Mouse (Mus musculus) CH12.LX (cell line): ENCODE data around the gene Kif13a. TPM values are rescaled to one million over a fixed set of nuclear protein-coding genes. Genes with fewer than 3 reads are reported as not detected.

ENCODE experiments used
- DNase-seq: peaks from one replicate; pipeline ENCODE4 v3.0.0-alpha.2; 2013; ENCODE audit errors: extremely low read depth
- H3K27ac ChIP-seq: 2 replicates; pipeline ENCODE4 v1.5.1; 2012; ENCODE audit warnings: low read depth, mild to moderate bottlenecking, control low read depth, moderate library complexity; ENCODE audit not compliant: insufficient read depth
- H3K27me3 ChIP-seq: replicated peaks from 2 replicates; pipeline ENCODE3; 2012; ENCODE audit warnings: inconsistent platforms
- H3K36me3 ChIP-seq, 2 experiments: replicated peaks in 1 of 2; 2 replicates each; pipeline versions ENCODE3 to v1.6.1; 2012; ENCODE audit warnings: inconsistent platforms in 1 of 2, low read length in 1 of 2, mild to moderate bottlenecking in 1 of 2, mixed read lengths in 1 of 2, moderate library complexity in 1 of 2; ENCODE audit not compliant: control insufficient read depth in 1 of 2, insufficient read depth in 1 of 2
- H3K4me1 ChIP-seq, 2 experiments: 2 replicates each; pipeline ENCODE4 v1.6.1; 2012; ENCODE audit warnings: inconsistent platforms in 1 of 2, moderate library complexity in 1 of 2; ENCODE audit not compliant: insufficient read depth in 2 of 2, control insufficient read depth in 1 of 2
- H3K4me2 ChIP-seq: 2 replicates; pipeline ENCODE4 v1.6.1; 2012; ENCODE audit warnings: low read depth, mild to moderate bottlenecking, control low read depth; ENCODE audit not compliant: poor library complexity, insufficient read depth, severe bottlenecking
- H3K4me3 ChIP-seq, 3 experiments: fragments of 150-350 bp in 1 of 3; sonication (generic) in 1 of 3; replicated peaks in 1 of 3; 2 replicates each; pipeline versions ENCODE3 to v1.5.1; 2011 to 2012; ENCODE audit warnings: low read depth in 2 of 3, low read length in 2 of 3, mild to moderate bottlenecking in 2 of 3, moderate library complexity in 2 of 3, control low read depth in 1 of 3, improper control_type of control experiment in 1 of 3, inconsistent platforms in 1 of 3, mixed read lengths in 1 of 3; ENCODE audit not compliant: poor library complexity in 1 of 3
- H3K79me2 ChIP-seq: replicated peaks from 2 replicates; pipeline ENCODE4 v1.6.1; 2012; ENCODE audit warnings: mild to moderate bottlenecking, moderate library complexity; ENCODE audit not compliant: control insufficient read depth, poor library complexity, insufficient read depth, severe bottlenecking; ENCODE audit errors: extremely low read depth
- H3K9ac ChIP-seq: 2 replicates; pipeline ENCODE4 v1.6.1; 2012; ENCODE audit warnings: low read depth, mild to moderate bottlenecking, control low read depth, moderate library complexity; ENCODE audit not compliant: insufficient read depth
- H3K9me3 ChIP-seq: replicated peaks from 2 replicates; pipeline ENCODE3; 2012; ENCODE audit warnings: low read length, inconsistent platforms, mixed read lengths
- CHD2 ChIP-seq: IDR thresholded peaks from 2 replicates; pipeline ENCODE4 v1.6.1; 2011; ENCODE audit warnings: low read length, improper control_type of control experiment
- ELF1 ChIP-seq: IDR thresholded peaks from 2 replicates; pipeline ENCODE4 v1.6.1; 2014; ENCODE audit warnings: low read depth, mild to moderate bottlenecking, inconsistent platforms, low read length, improper control_type of control experiment
- ETS1 ChIP-seq: conservative IDR thresholded peaks from 2 replicates; pipeline ENCODE4 v1.6.1; 2012; ENCODE audit warnings: low read depth, mild to moderate bottlenecking, inconsistent platforms, low read length, improper control_type of control experiment, moderate library complexity
- GABPA ChIP-seq: IDR thresholded peaks from 2 replicates; pipeline ENCODE4 v1.6.1; 2012; ENCODE audit warnings: low read depth, low read length, improper control_type of control experiment, inconsistent platforms; ENCODE audit not compliant: insufficient replicate concordance
- HCFC1 ChIP-seq: IDR thresholded peaks from 2 replicates; pipeline ENCODE4 v1.6.1; 2012; ENCODE audit warnings: low read depth, mild to moderate bottlenecking, inconsistent platforms, low read length, improper control_type of control experiment
- IRF4 ChIP-seq: IDR thresholded peaks from 2 replicates; pipeline ENCODE4 v1.6.1; 2014; ENCODE audit warnings: low read depth, mild to moderate bottlenecking, inconsistent platforms, low read length, improper control_type of control experiment
- JUN ChIP-seq: IDR thresholded peaks from 2 replicates; pipeline ENCODE4 v1.6.1; 2011; ENCODE audit warnings: low read depth, mild to moderate bottlenecking, low read length, improper control_type of control experiment, moderate library complexity; ENCODE audit not compliant: insufficient read depth
- JUND ChIP-seq: conservative IDR thresholded peaks from 2 replicates; pipeline ENCODE4 v1.6.1; 2011; ENCODE audit warnings: low read depth, low read length, improper control_type of control experiment
- KAT2A ChIP-seq: IDR thresholded peaks from 2 replicates; pipeline ENCODE4 v1.6.1; 2012; ENCODE audit warnings: low read length, improper control_type of control experiment, inconsistent platforms; ENCODE audit not compliant: insufficient replicate concordance
- MAZ ChIP-seq: IDR thresholded peaks from 2 replicates; pipeline ENCODE4 v1.6.1; 2012; ENCODE audit warnings: low read depth, mild to moderate bottlenecking, inconsistent platforms, low read length, improper control_type of control experiment, moderate library complexity
- MYC ChIP-seq: IDR thresholded peaks from 2 replicates; pipeline ENCODE4 v1.6.1; 2011; ENCODE audit warnings: low read depth, mild to moderate bottlenecking, improper control_type of control experiment, low read length
- NRF1 ChIP-seq: IDR thresholded peaks from 2 replicates; pipeline ENCODE4 v1.6.1; 2014; ENCODE audit warnings: low read depth, mild to moderate bottlenecking, inconsistent platforms, low read length, improper control_type of control experiment, moderate library complexity
- POLR2A ChIP-seq: IDR thresholded peaks from 2 replicates; pipeline ENCODE4 v1.6.1; 2011; ENCODE audit warnings: low read depth, mild to moderate bottlenecking, improper control_type of control experiment, low read length
- RCOR1 ChIP-seq: conservative IDR thresholded peaks from 2 replicates; pipeline ENCODE4 v1.6.1; 2012; ENCODE audit warnings: low read depth, mild to moderate bottlenecking, inconsistent platforms, low read length, improper control_type of control experiment
- SMC3 ChIP-seq: IDR thresholded peaks from 2 replicates; pipeline ENCODE4 v1.6.1; 2011; ENCODE audit warnings: low read depth, low read length, improper control_type of control experiment
- TCF12 ChIP-seq: IDR thresholded peaks from 2 replicates; pipeline ENCODE4 v1.6.1; 2014; ENCODE audit warnings: low read depth, mild to moderate bottlenecking, inconsistent platforms, low read length, improper control_type of control experiment
- ZC3H11A ChIP-seq: IDR thresholded peaks from 2 replicates; pipeline ENCODE4 v1.6.1; 2012; ENCODE audit warnings: low read depth, mild to moderate bottlenecking, inconsistent platforms, low read length, improper control_type of control experiment
- ZMIZ1 ChIP-seq: IDR thresholded peaks from 2 replicates; pipeline ENCODE4 v1.6.1; 2012; ENCODE audit warnings: low read depth, mild to moderate bottlenecking, inconsistent platforms, low read length, improper control_type of control experiment
- dilution Hi-C: fragments of 300-500 bp; cut with MboI; formaldehyde crosslinking; loops from 2 replicates; pipeline ENCODE4 v1.14.3; 2020; ENCODE audit warnings: low sequenced_read_pairs; ENCODE audit not compliant: extremely low pct_unique_long_range_greater_than_20kb, extremely low pct_ligation_motif_present
- in situ Hi-C: fragments of 300-500 bp; cut with MboI; formaldehyde crosslinking; loops from 3 replicates; pipeline ENCODE4 v1.14.3; 2019; ENCODE audit warnings: low sequenced_read_pairs, low pct_ligation_motif_present, low pct_unique_long_range_greater_than_20kb, mixed read lengths
- polyA plus RNA-seq: library from polyadenylated mRNA; unstranded; fragments of >175 nt; gene quantifications from 2 replicates; pipeline ENCODE4 v1.2.1, GENCODE M21; 2012; ENCODE audit warnings: low read depth; ENCODE audit not compliant: insufficient read length
- total RNA-seq, 2 experiments: library from RNA; depleted of rRNA; stranded (reverse); fragments of 300-350 nt in 1 of 2; fragments of >200 nt in 1 of 2; gene quantifications; 2 replicates each; pipeline ENCODE4 v1.2.3; 2012 to 2014

Gene Kif13a
- total and polyA plus RNA-seq, 3 experiments = not detected

DNA sequence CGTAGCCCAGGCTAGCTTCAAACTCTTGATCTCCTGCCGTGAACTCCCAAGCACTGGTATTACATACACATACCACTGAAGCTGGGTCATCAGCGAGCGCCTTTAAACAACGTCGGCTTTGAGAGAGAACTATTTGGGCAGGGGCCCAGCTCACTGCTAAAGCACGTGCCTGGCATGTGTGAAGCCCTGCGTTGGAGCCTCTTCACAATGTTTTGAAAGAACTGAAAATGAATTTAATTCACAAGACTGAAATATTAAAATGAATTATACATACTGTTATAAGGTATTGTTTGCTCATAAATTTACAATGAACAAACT is 70.9 kb downstream of the Kif13a start:
- Histone ChIP-seq H3K4me1 (peaks cover 0 to 8% of the 10 kb centered on the region in 2 experiments; a peak in 2 of 4 replicates), H3K27ac (no peak overlapping the region), H3K36me3 (no peaks in the 10 kb centered on the region), H3K9ac (no peak overlapping the region), H3K79me2 (no peaks in the 10 kb centered on the region), H3K9me3 (no peaks in the 10 kb centered on the region), H3K27me3 (no peaks in the 10 kb centered on the region), H3K4me3 (no peak overlapping the region), H3K4me2 (no peak overlapping the region)
- in situ Hi-C loops (no loop called here), dilution Hi-C loops (no loop called here)
- DNase-seq = no peak
- TF ChIP-seq ZC3H11A = no peak
- no peak for TF ChIP-seq POLR2A
- no peak for TF ChIP-seq ETS1
- TF ChIP-seq JUND = no peak
- no peak for TF ChIP-seq KAT2A
- no peak for TF ChIP-seq TCF12
- TF ChIP-seq ZMIZ1 = no peak

DNA sequence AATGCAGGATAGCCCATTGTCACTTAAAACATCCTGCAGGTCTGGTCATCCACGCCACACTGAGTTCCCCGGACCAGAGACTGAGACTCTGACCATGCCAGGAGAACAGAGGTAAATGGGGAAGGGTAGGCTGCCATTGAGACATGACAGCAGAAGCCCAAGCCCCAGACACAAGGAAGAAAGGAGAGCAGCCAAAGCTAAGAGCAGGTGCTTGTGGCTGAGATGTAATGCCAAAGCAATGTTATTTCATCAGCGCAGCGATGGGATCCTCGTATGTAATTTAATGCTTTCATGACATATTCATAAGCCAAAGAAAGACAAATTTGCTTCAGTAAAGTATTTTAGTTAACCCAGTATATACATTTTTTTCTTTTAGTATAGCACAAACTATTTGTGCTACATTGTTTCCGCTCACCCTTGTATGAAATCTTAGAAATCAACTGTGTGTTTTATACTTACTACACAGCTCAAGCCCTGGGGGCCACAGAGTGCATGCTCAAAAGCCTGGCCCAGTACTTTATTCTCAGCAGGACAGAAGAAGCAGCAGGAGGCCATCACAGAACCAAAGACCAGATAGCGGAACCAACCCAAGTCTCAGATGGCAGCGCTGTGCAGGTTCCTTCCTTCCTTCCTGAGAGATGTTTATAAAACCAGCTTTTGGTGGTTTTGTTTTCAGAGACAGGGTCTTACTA is 71.4 kb downstream of the Kif13a start:
- TF ChIP-seq POLR2A (no peak), ZMIZ1 (no peak), SMC3 (no peak), RCOR1 (no peak), IRF4 (no peak), JUN (no peak), MAZ (no peak), NRF1 (no peak), CHD2 (no peak), JUND (no peak), MYC (no peak), GABPA (no peak), ELF1 (no peak), ZC3H11A (no peak), HCFC1 (no peak)
- H3K79me2 ChIP-seq = no peaks in the 10 kb centered on the region
- peaks cover 0 to 8% of the 10 kb centered on the region in 2 experiments; a peak in 2 of 4 replicates for H3K4me1 ChIP-seq
- no peaks in the 10 kb centered on the region for H3K27me3 ChIP-seq
- in situ Hi-C loops (no loop called here), dilution Hi-C loops (no loop called here)
- no peak overlapping the region for H3K9ac ChIP-seq
- no peak for DNase-seq
- no peak overlapping the region for H3K4me3 ChIP-seq
- H3K36me3 ChIP-seq = no peaks in the 10 kb centered on the region
- H3K9me3 ChIP-seq = no peaks in the 10 kb centered on the region
- H3K27ac ChIP-seq = no peak overlapping the region
- no peak overlapping the region for H3K4me2 ChIP-seq
